Mouse (Mus musculus) ES-E14 (cell line): ENCODE data around the gene Tdrd9. TPM values are rescaled to one million over a fixed set of nuclear protein-coding genes. Genes with fewer than 3 reads are reported as not detected.

ENCODE experiments used
- DNase-seq: peaks from one replicate; pipeline ENCODE4 v3.0.0-alpha.2; 2013; ENCODE audit warnings: low read depth, low spot score
- H3K27ac ChIP-seq: 2 replicates; pipeline ENCODE4 v1.5.1; 2012; ENCODE audit warnings: low read depth, mild to moderate bottlenecking, low read length, moderate library complexity, mixed read lengths; ENCODE audit not compliant: poor library complexity, insufficient read depth, severe bottlenecking
- H3K36me3 ChIP-seq: 2 replicates; pipeline ENCODE4 v1.6.1; 2012; ENCODE audit warnings: mild to moderate bottlenecking, low read length, moderate library complexity, mixed read lengths; ENCODE audit not compliant: control insufficient read depth, poor library complexity, insufficient read depth, severe bottlenecking
- H3K4me1 ChIP-seq, 2 experiments: fragments of 150-350 bp in 1 of 2; sonication (generic) in 1 of 2; 2 replicates each; pipeline ENCODE4 v1.6.1; 2012; ENCODE audit warnings: low read length in 2 of 2, mild to moderate bottlenecking in 1 of 2, mixed read lengths in 1 of 2; ENCODE audit not compliant: control insufficient read depth in 2 of 2, insufficient read depth in 2 of 2, poor library complexity in 1 of 2
- H3K4me3 ChIP-seq, 2 experiments: fragments of 150-350 bp in 1 of 2; sonication (generic) in 1 of 2; 2 replicates each; pipeline ENCODE4 v1.5.1; 2012; ENCODE audit warnings: low read length in 2 of 2, low read depth in 1 of 2, mild to moderate bottlenecking in 1 of 2, mixed read lengths in 1 of 2; ENCODE audit not compliant: insufficient read depth in 1 of 2, poor library complexity in 1 of 2, severe bottlenecking in 1 of 2
- H3K9ac ChIP-seq: 2 replicates; pipeline ENCODE4 v1.6.1; 2012; ENCODE audit warnings: low read depth, mild to moderate bottlenecking, low read length, mixed read lengths; ENCODE audit not compliant: poor library complexity, insufficient read depth, severe bottlenecking
- H3K9me3 ChIP-seq: fragments of 150-350 bp; sonication (generic); 2 replicates; pipeline ENCODE4 v1.6.1; 2012; ENCODE audit warnings: low read depth, mild to moderate bottlenecking, low read length; ENCODE audit not compliant: control insufficient read depth, insufficient read depth
- CHD2 ChIP-seq: IDR thresholded peaks from 2 replicates; pipeline ENCODE4 v1.6.1; 2014; ENCODE audit warnings: mild to moderate bottlenecking, low read depth, low read length, inconsistent platforms
- HCFC1 ChIP-seq: IDR thresholded peaks from 2 replicates; pipeline ENCODE4 v1.6.1; 2012; ENCODE audit warnings: low read length, inconsistent platforms, borderline replicate concordance; ENCODE audit not compliant: insufficient read depth
- MAFK ChIP-seq: IDR thresholded peaks from 2 replicates; pipeline ENCODE4 v1.6.1; 2014; ENCODE audit warnings: mild to moderate bottlenecking, low read depth, low read length, inconsistent platforms; ENCODE audit not compliant: insufficient read depth
- ZC3H11A ChIP-seq: IDR thresholded peaks from 2 replicates; pipeline ENCODE4 v1.6.1; 2012; ENCODE audit warnings: low read depth, mild to moderate bottlenecking, inconsistent platforms, low read length, borderline replicate concordance
- ZNF384 ChIP-seq: IDR thresholded peaks from 2 replicates; pipeline ENCODE4 v1.6.1; 2012; ENCODE audit warnings: low read depth, low read length, inconsistent platforms
- in situ Hi-C, 2 experiments: fragments of 600-800 bp; cut with MboI; formaldehyde crosslinking; loops; one replicate each; pipeline ENCODE4 v1.15.1; 2025; ENCODE audit warnings: low sequenced_read_pairs in 2 of 2, inconsistent platforms in 1 of 2; ENCODE audit not compliant: unreplicated experiment in 2 of 2
- total RNA-seq: library from RNA; depleted of rRNA; stranded (reverse); fragments of 300-350 nt; gene quantifications from 2 replicates; pipeline ENCODE4 v1.2.3, GENCODE M21; 2012

Gene Tdrd9
- total RNA-seq, 1 experiment, result 0.67 TPM

DNA sequence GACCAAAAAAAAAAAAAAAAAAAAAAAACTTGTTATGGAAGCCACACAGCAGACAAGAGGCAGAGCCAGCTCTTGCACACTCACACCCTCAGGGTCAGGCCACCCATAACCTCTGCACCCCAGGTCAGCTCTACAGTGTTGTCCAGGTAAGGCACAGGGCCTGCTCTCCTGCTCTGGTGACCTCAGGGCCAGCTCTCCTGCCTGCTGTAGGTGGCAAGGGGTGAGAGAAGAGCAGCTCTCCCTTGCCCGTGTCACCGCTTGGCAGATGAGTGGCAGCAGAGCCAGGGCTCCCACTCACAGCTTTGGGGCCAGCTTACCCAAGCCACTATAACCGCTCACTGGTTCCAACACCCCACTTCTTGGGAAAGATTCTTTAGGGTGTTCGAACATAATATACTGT is 109.6 kb downstream of the Tdrd9 start:
- peaks cover 0 to 3% of the 10 kb centered on the region in 2 experiments; a peak in 1 of 4 replicates for H3K4me1 ChIP-seq
- no peak overlapping the region for H3K9ac ChIP-seq
- in situ Hi-C loops, result no loop called here
- no peak for DNase-seq
- TF ChIP-seq HCFC1 (no peak), CHD2 (no peak)
- no peaks in the 10 kb centered on the region for H3K9me3 ChIP-seq
- no peak overlapping the region for H3K4me3 ChIP-seq
- H3K27ac ChIP-seq, result no peak overlapping the region
- H3K36me3 ChIP-seq, result no peaks in the 10 kb centered on the region

DNA sequence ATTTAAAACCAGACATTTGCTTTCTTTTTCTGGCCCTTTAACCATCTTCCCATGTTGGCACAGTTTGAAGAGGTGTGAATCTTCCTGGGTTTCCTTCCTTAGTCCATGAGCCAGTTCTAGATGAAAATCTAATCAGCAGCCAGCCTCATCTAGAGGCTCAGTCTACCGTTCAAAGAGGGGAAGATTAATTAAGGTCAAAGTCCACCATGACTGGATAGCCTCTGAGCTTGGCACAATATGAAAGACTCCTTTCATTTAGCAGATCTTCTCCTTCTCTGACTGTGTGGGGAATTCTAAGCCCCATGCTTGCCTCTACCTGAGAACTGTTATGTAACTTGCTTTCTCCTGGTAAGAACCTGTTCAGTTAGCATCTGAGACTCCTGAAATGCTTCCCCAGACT is 110.9 kb downstream of the Tdrd9 start:
- in situ Hi-C loops, result no loop called here
- DNase-seq, result no peak
- Histone ChIP-seq H3K9me3 (no peaks in the 10 kb centered on the region), H3K27ac (no peak overlapping the region), H3K4me3 (no peak overlapping the region), H3K9ac (no peak overlapping the region), H3K36me3 (no peaks in the 10 kb centered on the region), H3K4me1 (peaks cover 0 to 3% of the 10 kb centered on the region in 2 experiments; a peak in 1 of 4 replicates)
- TF ChIP-seq CHD2 (no peak), HCFC1 (no peak), ZNF384 (no peak), MAFK (no peak), ZC3H11A (no peak)

DNA sequence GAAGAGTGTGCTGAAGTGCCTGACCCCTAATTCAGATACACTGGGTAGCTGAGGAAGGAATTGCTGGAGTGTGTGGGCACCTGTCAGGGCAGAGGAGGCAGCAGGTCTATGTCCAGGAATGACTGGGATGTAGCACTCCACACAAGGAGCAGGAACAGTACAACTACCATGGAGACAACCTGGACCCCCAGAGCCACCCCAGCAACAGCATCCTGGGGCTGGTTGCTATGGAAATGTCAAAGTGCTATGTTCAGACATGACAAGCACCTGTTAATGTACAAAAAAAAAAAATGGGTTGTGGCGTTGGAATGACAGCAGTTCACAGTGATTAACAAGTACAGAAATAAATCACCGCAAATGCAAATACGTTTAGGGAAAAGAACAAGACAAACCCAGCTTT is 114.9 kb downstream of the Tdrd9 start:
- TF ChIP-seq HCFC1 (no peak), MAFK (no peak), CHD2 (no peak), ZC3H11A (no peak), ZNF384 (no peak)

DNA sequence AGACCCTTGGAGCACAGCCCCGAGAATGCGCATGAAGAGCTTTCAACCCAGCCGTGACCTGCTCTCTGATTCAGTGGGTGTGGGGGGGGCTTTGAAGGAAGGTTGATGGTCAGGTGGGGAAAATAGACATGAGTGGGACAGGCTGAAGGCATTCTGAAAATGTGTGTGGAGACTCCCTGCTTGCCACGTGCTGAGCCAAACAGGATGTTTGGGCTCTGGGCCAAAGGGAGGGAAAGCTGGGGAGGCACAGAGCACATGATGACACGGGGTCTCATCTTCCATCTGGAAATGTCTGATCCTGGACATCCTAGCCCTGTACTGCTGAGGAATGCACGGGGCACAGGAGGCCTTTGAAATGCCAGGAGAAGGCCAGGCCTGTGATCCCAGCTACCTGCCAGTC is 115.4 kb downstream of the Tdrd9 start:
- no peak overlapping the region for H3K27ac ChIP-seq
- no peak for DNase-seq
- in situ Hi-C loops, result no loop called here

More for the DNA sequence above, 114.9 kb downstream of the Tdrd9 start:
- no peak overlapping the region for H3K9ac ChIP-seq
- no peak overlapping the region for H3K4me3 ChIP-seq
- H3K9me3 ChIP-seq, result no peaks in the 10 kb centered on the region
- no peaks in the 10 kb centered on the region for H3K36me3 ChIP-seq
- no peak overlapping the region for H3K27ac ChIP-seq
- H3K4me1 ChIP-seq, result no peaks in the 10 kb centered on the region
- in situ Hi-C loops, result no loop called here
- no peak for DNase-seq

DNA sequence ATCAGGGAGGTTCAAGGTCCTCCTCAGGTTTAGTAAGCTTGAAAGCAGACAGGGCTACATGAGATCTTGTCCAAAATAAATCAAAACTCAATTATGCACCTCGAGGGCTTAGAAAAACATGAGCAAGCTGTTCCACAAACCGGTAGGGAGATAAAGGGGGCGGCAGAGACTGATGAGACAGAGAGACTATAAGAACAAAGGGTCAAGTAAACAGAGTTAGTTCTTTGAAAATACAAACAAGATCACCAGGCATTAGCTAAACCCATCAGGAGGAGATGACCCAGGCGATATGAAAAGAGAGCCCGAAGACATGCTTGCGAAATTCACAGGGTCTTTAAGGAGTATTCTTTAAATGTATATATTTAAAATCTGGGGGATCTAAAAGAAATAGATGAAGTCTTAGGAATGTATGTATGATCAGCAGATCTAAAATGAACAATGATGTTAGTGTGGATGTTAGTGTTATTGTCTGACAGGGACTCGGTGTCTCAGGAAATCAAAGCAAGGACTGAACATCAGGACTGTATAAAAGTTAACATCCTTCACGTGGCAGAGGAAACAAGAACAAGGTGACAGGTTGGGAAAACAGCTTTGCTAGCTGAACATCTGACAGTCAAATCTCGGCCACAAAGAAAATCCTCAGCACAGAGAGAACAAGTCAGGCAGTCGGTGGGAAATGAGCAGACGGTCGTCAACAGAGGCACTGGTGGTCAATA is 117.4 kb downstream of the Tdrd9 start:
- H3K27ac ChIP-seq, result no peak overlapping the region
- in situ Hi-C loops, result no loop called here
- no peaks in the 10 kb centered on the region for H3K36me3 ChIP-seq
- TF ChIP-seq HCFC1 (no peak), CHD2 (no peak), ZC3H11A (no peak), MAFK (no peak), ZNF384 (no peak)
- H3K4me1 ChIP-seq, result no peaks in the 10 kb centered on the region
- H3K4me3 ChIP-seq, result no peak overlapping the region
- H3K9me3 ChIP-seq, result no peaks in the 10 kb centered on the region
- H3K9ac ChIP-seq, result no peak overlapping the region
- DNase-seq, result no peak

More for the DNA sequence above, 115.4 kb downstream of the Tdrd9 start:
- Histone ChIP-seq H3K9me3 (no peaks in the 10 kb centered on the region), H3K4me3 (no peak overlapping the region), H3K9ac (no peak overlapping the region), H3K36me3 (no peaks in the 10 kb centered on the region), H3K4me1 (no peaks in the 10 kb centered on the region)
- no peak for TF ChIP-seq MAFK
- TF ChIP-seq ZC3H11A, result no peak
- no peak for TF ChIP-seq HCFC1
- TF ChIP-seq CHD2, result no peak
- TF ChIP-seq ZNF384, result no peak
